Mouse (Mus musculus): Measurements from ENCODE around the gene Dnah7a.

GRCm38 (mm10) chr1:53639865-53640794 is 66.5 kb downstream of the Dnah7a start:
- no peak for TF ChIP-seq GABPA (IDR thresholded peaks at IDR 0.05; ENCODE audit: low read depth, low read length)
- TF ChIP-seq KAT2A (conservative IDR thresholded peaks at IDR 0.05; ENCODE audit: low read depth, low read length), result no peak
- no peak for TF ChIP-seq GATA1 (IDR thresholded peaks at IDR 0.05; ENCODE audit: low read depth, low read length)
- no peak for TF ChIP-seq BHLHE40 (IDR thresholded peaks at IDR 0.05; ENCODE audit: borderline replicate concordance, low read depth, low read length)
- no peak for TF ChIP-seq USF1 (IDR thresholded peaks at IDR 0.05; ENCODE audit: low read depth, low read length)
- no peak for TF ChIP-seq E2F4 (IDR thresholded peaks at IDR 0.05; ENCODE audit: borderline replicate concordance, low read depth, low read length)
- no peak for TF ChIP-seq CTCF (IDR thresholded peaks at IDR 0.05 in 2 of 3, conservative IDR thresholded peaks at IDR 0.05 in 1 of 3; ENCODE audit: control insufficient read depth in 1 of 3, insufficient read depth in 1 of 3, low read depth in 2 of 3, low read length in 3 of 3, poor library complexity in 1 of 3, severe bottlenecking in 1 of 3)
- no peak for TF ChIP-seq POLR2A (IDR thresholded peaks at IDR 0.05; ENCODE audit: control insufficient read depth in 1 of 2, insufficient read depth in 1 of 2, low read depth in 1 of 2, low read length in 2 of 2, poor library complexity in 1 of 2)
- TF ChIP-seq POLR2AphosphoS2 (IDR thresholded peaks at IDR 0.05; ENCODE audit: low read length), result no peak
- TF ChIP-seq CHD2 (IDR thresholded peaks at IDR 0.05; ENCODE audit: low read length), result no peak
- no peak for TF ChIP-seq USF2 (IDR thresholded peaks at IDR 0.05; ENCODE audit: borderline replicate concordance in 1 of 2, insufficient read depth in 1 of 2, low read depth in 1 of 2, low read length in 2 of 2)
- no peak for TF ChIP-seq ZMIZ1 (IDR thresholded peaks at IDR 0.05; ENCODE audit: low read depth, low read length)
- no peak for TF ChIP-seq EP300 (IDR thresholded peaks at IDR 0.05; ENCODE audit: low read depth in 1 of 2, low read length in 2 of 2)
- TF ChIP-seq TCF12 (IDR thresholded peaks at IDR 0.05; ENCODE audit: low read depth, low read length), result no peak

All from MEL (cell line).